Mouse (Mus musculus) liver, adult 2 months (tissue): ENCODE measurements around the gene Cela2a.

Source experiments
- CTCF ChIP-seq: fragments of 200-500 bp; IDR thresholded peaks from 2 replicates; pipeline ENCODE4 v1.5.1; 2011; ENCODE audit warnings: low read depth, low read length, control low read depth
- POLR2A ChIP-seq: fragments of 200-500 bp; IDR thresholded peaks from 2 replicates; pipeline ENCODE4 v1.6.1; 2011; ENCODE audit warnings: low read length, control low read depth; ENCODE audit not compliant: insufficient read depth; ENCODE audit errors: extremely low read depth

GRCm38 (mm10) chr4:141809850-141810464 is 16.0 kb downstream of the Cela2a start:
- peak; percentile 80 for TF ChIP-seq CTCF
- no peak for TF ChIP-seq POLR2A
